Mouse (Mus musculus) frontal cortex, postnatal 36 days (tissue): ENCODE results near the gene Thumpd2.

ENCODE experiments used
- DNase-seq, 2 experiments: peaks; one replicate each; pipeline ENCODE4 v3.0.0; 2022; ENCODE audit warnings: low spot score in 2 of 2

Thumpd2 gene

GRCm38 (mm10) chr17:81032957-81033356 is 31.9 kb downstream of the Thumpd2 start:
- no peak for DNase-seq

- DNase-seq = no peak
These were observed 32.9 kb downstream of the Thumpd2 start for GRCm38 (mm10) chr17:81031830-81032442.

DNA sequence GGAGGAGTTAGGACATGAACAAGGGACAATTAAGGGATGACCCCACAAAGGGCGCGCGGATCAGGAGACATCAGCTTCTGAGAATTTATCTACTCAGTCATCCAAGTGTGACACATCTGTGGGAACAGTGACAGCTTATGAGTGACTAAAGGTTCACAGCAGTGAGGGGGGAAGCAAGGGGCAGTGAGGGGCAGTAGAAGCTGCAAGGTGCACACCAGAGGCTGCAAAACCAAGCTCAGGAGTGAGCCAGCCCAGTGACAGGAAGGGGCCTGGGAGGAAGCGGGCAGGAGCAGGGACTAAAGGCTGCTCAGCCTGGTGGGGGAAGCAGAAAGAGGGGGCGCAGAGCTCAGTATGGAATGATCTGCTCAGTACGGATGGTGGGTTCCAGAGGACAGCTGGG is 37.6 kb downstream of the Thumpd2 start:
- DNase-seq = no peak

GRCm38 (mm10) chr17:81017132-81017531 is 47.8 kb downstream of the Thumpd2 start:
- no peak for DNase-seq

DNA sequence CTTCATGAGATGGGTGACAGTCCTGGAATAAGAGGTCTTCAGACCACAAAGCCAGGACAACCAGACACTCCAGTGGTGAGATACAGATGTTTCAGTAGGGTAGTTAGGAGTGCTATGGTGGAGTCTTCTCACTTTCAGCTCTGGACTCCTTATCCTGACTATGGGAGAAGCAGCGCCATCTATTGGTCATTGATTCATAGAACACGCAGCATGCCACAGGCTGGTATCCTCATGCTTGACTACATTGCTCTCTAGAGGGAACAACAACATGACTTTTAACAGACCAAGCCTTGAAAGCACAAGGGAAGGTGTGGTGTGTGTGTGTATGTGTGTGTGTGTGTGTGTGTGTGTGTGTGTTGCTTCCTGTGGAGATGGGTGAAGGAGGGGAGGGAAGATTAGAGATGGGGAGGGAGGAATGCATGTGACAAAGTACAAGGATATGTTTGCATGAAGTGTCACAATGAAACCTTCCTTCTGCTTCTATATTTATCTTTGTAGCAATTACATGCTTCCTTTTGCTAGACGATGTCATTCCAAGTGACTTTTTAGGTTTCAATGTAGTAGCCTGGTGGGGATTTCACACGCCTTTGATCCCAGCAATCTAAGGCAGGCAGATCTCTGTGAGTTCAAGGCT is 49.0 kb downstream of the Thumpd2 start:
- peak in 1 of 2 experiments; percentile 58 for DNase-seq

DNA sequence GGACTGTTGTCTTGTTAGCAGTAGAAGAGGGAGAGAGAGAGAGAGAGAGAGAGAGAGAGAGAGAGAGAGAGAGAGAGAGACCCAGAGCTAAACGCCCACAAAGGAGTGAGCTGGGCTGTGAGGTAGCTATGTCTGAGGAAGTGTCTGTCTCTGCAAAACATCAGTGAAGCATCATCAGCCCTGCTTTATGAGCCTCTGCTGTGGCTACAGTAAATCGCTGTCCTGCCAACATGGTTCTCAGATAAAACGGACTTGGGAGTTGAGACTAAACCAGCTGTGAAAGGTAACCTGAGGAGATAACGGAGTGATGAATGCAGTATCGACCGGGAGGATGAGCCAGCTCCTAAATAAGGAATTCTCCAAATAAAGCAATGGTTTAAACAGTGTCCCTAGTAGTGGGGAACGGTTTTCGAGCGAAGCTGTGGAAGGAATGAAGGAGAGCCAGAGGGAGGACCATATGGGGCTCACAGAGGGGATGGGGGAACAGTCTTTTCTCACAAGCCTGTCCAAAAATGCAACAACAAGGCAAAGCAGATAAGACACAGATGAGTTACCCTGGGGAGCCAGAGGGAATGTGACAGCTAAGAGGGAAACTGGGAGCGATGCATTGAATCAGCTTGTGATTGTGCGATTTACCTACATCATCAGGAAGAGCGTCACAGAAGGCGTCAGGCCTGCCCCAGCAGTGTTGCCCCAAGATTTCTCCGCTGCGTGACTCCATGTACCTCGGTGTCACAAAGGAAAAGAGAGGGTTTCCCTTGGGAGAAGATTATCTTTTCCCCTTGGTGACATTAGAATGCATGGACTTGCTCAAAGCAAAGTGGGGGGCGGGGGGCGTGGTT is 53.8 kb downstream of the Thumpd2 start:
- peak; percentile 36 to 57 for DNase-seq

DNA sequence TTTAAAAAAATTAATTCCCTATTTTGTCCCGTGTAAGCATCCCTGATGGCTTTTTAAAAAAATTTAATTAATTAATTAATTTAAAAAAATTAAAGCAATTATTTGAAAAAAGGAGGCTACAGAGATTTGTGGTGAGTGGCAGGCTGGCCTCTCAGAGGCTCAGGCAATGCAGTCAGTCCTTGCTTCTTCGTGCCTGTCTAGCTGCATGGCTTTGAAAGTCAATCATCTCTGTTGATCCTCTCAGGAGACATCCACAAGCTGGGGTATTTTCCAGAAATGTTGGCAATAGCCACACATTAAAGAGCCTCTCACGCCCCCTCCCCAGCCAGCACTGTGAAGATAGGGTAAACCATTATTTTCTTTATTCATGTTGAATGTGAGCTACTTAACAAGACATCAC is 54.7 kb downstream of the Thumpd2 start:
- no peak for DNase-seq

GRCm38 (mm10) chr17:81009112-81009511 is 55.8 kb downstream of the Thumpd2 start:
- no peak for DNase-seq

DNA sequence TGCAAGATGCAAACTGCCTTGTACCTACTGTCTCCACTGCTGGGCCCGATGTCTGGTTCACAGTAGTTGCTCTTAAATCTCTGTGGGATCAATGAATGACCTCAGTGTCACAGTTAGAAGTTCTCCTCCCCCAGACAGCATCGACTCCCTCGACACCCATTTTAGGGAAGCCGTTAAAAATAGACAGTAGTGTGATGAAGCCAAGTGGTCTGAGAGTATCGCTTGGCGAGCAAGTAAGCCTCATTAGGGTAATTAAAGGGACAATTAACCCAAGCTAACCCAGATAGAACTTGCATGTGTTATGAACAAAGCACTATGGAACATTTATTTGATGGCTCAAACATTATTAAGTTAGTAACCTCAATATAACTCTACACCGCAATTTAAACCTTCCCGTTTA is 59.6 kb downstream of the Thumpd2 start:
- no peak for DNase-seq

DNA sequence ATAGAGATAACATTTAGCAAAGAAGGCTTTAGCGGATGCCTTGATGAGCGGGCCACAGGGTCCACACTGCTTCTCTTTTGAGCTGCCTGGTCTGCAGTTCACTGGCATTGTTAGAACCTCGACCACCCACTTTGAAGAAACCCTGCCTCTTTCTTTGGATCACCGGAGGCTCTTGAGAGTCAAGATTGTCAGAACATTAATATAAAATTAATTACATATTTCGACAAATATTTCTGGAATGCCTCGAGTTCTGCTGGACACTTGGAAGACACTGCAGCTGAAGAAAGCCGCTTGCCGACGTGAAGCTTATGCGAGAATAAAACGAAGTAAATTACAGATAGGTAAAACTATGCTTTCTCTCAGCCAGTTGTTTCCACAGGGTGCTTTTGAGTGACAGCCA is 60.4 kb downstream of the Thumpd2 start:
- DNase-seq = no peak

- DNase-seq = no peak
These were observed 62.8 kb downstream of the Thumpd2 start for GRCm38 (mm10) chr17:81002130-81002529.

DNA sequence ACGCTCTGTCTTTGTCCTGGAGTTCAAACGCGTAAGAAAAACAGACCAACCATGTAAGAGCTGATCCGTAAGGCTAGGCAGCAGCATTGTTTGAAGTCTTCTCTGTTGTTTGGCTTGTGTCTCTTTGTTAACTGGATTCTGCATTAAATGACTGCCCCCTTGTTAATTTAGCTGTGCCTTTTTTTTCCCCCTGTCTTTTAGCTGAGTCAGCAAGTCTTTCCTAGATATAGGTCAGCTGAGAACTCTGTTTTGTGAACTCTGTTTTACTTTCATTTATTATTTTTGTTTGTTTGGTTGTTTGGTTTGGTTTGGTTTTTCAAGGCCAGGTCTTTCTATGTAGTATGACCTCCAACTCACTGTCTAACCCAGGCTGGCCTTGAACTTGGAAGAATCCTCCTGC is 63.2 kb downstream of the Thumpd2 start:
- DNase-seq = no peak

GRCm38 (mm10) chr17:81001010-81001409 is 63.9 kb downstream of the Thumpd2 start:
- no peak for DNase-seq

DNA sequence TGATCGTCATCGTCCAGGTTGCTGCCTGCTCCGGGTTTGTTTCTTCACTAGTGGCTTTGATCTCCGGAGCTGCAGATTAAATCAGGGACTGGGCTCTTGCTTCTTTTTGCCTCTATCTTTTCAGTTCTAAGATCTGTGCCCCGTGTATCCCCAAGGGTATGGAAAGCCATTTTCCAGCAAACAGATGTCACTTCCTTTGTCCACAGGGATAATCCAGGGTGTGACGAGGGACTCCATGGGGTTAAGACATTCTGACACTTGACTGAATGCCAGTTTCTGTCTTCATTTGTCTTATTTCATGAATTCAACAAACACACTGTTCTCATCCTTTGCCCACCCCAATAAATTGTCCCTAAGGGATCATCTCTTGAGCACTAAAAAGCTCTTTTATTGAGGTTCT is 65.9 kb downstream of the Thumpd2 start:
- no peak for DNase-seq

- DNase-seq = no peak
These were observed 67.7 kb downstream of the Thumpd2 start for GRCm38 (mm10) chr17:80997226-80997625.

GRCm38 (mm10) chr17:80991535-80992127 is 73.3 kb downstream of the Thumpd2 start:
- no peak for DNase-seq

- DNase-seq = no peak
These were observed 81.9 kb downstream of the Thumpd2 start for GRCm38 (mm10) chr17:80982976-80983375.

GRCm38 (mm10) chr17:80982412-80982787 is 82.5 kb downstream of the Thumpd2 start:
- peak; percentile 82 to 95 for DNase-seq

- no peak for DNase-seq
These were observed 83.0 kb downstream of the Thumpd2 start for GRCm38 (mm10) chr17:80981721-80982411.

- no peak for DNase-seq
These were observed 84.8 kb downstream of the Thumpd2 start for GRCm38 (mm10) chr17:80980096-80980495.

GRCm38 (mm10) chr17:80977245-80977644 is 87.6 kb downstream of the Thumpd2 start:
- no peak for DNase-seq
